Mouse (Mus musculus) lung, adult 2 months (tissue): Measurements from ENCODE around the gene Tmem212. TPM values are rescaled to one million over a fixed set of nuclear protein-coding genes. Genes with fewer than 3 reads are reported as not detected.

Experiments
- DNase-seq: peaks from one replicate; pipeline ENCODE4 v3.0.0; 2022
- H3K4me1 ChIP-seq: fragments of 200-500 bp; 2 replicates; pipeline ENCODE4 v1.6.1; 2011; ENCODE audit warnings: low read length; ENCODE audit not compliant: control insufficient read depth, insufficient read depth
- H3K4me3 ChIP-seq: fragments of 200-500 bp; replicated peaks from 2 replicates; pipeline ENCODE3; 2011; ENCODE audit warnings: low read depth, mild to moderate bottlenecking, control low read depth, low read length; ENCODE audit errors: extremely low read depth
- CTCF ChIP-seq: fragments of 200-500 bp; IDR thresholded peaks from 2 replicates; pipeline ENCODE4 v1.5.1; 2011; ENCODE audit warnings: mild to moderate bottlenecking, low read length, control low read depth; ENCODE audit not compliant: insufficient read depth
- POLR2A ChIP-seq: fragments of 200-500 bp; IDR thresholded peaks from 2 replicates; pipeline ENCODE4 v1.6.1; 2011; ENCODE audit warnings: low read depth, mild to moderate bottlenecking, control low read depth, low read length, borderline replicate concordance; ENCODE audit errors: extremely low read depth
- WGBS: fragments of 180-500 bp; shearing (Covaris S2); methylation state at CpG from one replicate; pipeline ENCODE4 v1.1.7; 2018; 5-methylcytosine and 5-hydroxymethylcytosine counted together
- polyA plus RNA-seq: library from polyadenylated mRNA; depleted of rRNA; stranded (reverse); fragments of >200 nt; gene quantifications from 2 replicates; pipeline ENCODE4 v1.2.3, GENCODE M21; 2012

Tmem212 gene
- polyA plus RNA-seq, 1 experiment, result 95.7 TPM

DNA sequence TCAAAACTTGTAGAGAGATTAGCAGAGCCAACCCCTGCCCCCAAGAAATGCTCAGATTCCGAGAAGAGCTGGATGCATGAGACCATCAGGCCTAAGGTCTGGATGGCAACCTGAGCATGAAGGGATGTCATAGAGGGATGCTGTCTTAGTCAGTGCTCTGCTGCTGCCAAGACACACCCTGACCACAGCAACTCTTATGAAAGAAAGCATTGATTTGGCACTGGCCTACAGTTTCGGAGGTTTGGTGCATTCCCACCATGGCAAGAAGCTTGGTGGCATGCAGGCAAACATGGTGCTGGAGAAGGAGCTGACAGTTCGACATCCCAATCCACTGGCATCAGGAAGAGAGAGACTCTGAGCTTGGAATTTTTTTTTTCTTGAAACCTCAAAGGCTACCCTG is 24.3 kb downstream of the Tmem212 start:
- TF ChIP-seq POLR2A (no peak), CTCF (no peak)
- Histone ChIP-seq H3K4me3 (no peak overlapping the region), H3K4me1 (no peaks in the 10 kb centered on the region)
- no peak for DNase-seq
- 77% methylated on average over 3 of the region's 3 CpGs for WGBS

DNA sequence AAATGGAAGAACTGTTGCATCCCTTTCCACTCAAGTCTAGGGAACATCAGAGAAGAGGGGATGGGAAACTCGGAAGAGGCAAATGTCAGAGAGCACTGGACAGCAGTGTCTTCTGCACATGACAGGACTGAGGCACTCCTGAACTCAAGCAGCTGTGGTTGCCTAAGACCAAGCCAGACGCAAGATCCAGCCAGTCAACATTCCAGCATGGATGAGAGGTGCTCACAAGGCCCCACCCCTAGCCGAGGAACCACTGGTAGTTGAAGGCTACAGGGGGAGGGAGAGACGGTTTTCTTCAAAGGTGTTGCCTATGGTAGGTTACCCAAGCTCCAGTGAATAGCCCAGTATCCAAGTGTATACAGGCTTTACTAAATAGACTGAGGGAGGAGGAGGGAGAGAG is 24.8 kb downstream of the Tmem212 start:
- DNase-seq, result peak; percentile 68
- H3K4me1 ChIP-seq, result no peaks in the 10 kb centered on the region
- no peak overlapping the region for H3K4me3 ChIP-seq
- 67% methylated on average over 4 of the region's 4 CpGs for WGBS
- TF ChIP-seq POLR2A (no peak), CTCF (no peak)

DNA sequence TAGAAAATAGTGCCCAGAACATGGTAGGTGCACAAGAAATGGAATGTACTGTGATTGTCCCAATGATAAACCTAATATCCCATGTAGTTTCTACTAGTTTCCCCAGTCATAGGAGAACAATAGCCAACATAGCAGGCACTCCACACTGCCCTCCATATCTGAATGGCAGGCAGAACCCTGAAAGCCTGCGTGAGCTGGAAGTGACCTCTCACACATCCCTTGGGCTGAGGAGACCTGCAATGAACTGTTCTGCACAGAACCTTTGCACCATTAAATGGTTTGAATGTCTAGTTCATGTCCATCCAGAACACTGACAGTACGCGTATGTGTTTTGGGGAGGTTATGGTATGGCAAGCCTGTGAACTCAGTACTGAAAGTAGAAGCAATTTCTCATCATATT is 27.5 kb downstream of the Tmem212 start:
- WGBS, result 95% methylated on average over 3 of the region's 3 CpGs

DNA sequence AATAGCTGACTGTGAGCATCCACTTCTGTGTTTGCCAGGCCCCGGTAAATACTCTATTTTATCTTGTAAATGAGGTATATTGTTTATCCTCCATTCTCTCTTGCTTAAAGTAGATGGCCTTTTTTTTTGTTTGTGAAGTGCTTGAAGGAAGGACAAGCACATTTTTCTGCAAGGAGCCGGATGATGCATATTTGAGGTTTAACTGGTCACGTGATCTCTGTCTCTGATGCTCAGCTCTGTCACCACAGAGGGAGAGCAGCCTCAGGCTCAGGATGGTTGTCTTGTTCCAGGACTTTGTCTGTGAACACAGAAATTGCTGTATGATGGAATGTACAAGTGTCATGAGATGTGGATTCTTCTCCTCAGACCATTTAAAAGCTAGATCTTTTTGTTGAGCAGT is 28.4 kb downstream of the Tmem212 start:
- DNase-seq, result no peak
- peaks cover 5% of the 10 kb centered on the region for H3K4me1 ChIP-seq
- no peak for TF ChIP-seq POLR2A
- TF ChIP-seq CTCF, result no peak
- WGBS, result 70% methylated on average over 3 of the region's 3 CpGs
- no peak overlapping the region for H3K4me3 ChIP-seq

More for the DNA sequence above, 27.5 kb downstream of the Tmem212 start:
- no peak for TF ChIP-seq CTCF
- DNase-seq, result no peak
- Histone ChIP-seq H3K4me3 (no peak overlapping the region), H3K4me1 (0 out of 2 replicates have a peak, but pooled peaks cover 2% of the 10 kb centered on the region)

DNA sequence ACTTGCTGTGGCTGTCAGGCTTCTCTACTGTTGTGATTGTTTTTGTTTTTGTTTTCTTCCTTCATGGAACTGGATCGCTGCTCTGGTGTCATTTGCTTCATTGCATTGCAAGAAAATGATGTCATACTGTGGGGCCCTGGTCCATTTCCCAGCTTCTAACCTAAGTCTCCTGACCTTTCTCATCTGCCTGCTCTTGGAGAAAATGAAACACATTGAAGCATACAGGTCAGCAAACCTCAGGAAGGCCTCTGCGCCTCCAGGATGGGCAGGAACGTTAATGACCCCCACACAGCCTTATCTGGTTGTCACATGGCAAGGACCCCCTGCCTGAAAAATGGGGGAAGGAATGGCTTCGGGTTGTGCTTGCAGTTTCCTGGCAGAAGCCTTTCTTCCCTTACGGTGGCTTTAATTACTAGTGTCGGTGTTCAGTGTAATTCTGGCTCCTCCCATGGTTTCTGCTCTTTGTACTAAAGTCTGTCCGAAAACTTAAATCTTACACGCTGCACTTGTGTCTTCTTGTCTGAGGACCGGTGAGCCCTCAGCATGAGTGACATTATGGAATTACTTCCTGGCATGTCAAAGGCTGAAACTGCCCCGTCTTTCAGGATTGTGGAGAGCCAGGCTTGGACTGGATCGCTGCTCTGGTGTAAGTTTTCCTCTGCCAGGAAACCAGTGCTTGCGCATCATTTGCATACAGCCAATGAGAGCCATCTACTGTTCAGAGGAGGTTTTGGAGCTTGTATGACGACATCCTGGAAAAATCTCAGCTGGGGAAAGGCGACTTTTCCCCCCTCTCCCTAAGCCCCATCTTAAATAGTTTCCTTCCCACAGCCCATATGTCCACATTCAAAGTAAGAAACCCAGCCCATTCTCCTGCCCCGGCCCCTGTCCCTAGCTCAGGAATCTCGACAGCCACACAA is 33.1 kb downstream of the Tmem212 start:
- 6% methylated on average over 16 of the region's 16 CpGs for WGBS
- TF ChIP-seq CTCF, result no peak
- TF ChIP-seq POLR2A, result peak; percentile 83
- Histone ChIP-seq H3K4me1 (peaks cover 14% of the 10 kb centered on the region), H3K4me3 (peak overlapping the region; percentile 52)
- peak; percentile 72 for DNase-seq

DNA sequence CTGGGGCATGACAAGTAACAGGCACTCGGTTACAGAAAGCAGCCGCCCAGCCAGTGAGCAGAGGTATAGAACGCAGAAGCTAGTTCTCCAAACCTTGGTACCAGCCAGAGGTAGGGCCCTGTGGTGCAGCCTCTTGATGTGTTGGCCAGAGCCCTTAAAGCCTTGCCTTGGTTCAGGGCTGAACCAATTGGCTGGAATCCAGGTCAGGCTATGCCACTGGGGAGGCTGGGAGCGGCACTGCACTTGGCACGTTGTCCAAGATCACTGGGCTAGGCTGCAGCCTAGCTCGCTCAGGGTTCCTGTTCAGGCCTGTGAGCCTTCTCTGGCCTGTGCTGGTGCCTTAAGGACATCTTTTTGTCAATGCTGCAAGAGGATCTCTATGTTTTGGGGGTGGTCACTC is 34.6 kb downstream of the Tmem212 start:
- peak; percentile 58 for DNase-seq

DNA sequence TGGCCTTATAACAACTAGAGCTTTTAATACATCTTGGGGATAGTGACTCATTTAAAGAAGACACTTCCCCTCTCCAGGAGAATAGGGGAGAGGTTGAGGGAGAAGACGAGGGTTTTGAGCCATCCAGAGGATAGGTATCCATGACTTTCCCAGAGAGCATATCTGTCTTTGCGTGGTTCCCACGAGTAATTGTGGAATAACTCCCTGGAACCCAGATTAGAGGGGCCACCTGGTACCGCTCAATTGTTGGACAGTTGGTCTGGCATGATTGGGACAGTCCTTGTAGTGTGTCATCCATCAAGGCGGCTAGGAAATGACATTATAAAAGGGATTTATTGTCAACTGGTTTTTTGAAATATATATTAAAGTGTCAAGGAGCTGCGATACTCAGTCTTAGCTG is 35.1 kb downstream of the Tmem212 start:
- Histone ChIP-seq H3K4me3 (no peak overlapping the region), H3K4me1 (peaks cover 14% of the 10 kb centered on the region)
- WGBS, result 91% methylated on average over 6 of the region's 6 CpGs
- TF ChIP-seq POLR2A, result no peak
- TF ChIP-seq CTCF, result no peak
- DNase-seq, result no peak

More for the DNA sequence above, 34.6 kb downstream of the Tmem212 start:
- TF ChIP-seq CTCF (no peak), POLR2A (no peak)
- no peak overlapping the region for H3K4me3 ChIP-seq
- WGBS, result 50% methylated on average over 6 of the region's 6 CpGs
- H3K4me1 ChIP-seq, result peaks cover 14% of the 10 kb centered on the region

DNA sequence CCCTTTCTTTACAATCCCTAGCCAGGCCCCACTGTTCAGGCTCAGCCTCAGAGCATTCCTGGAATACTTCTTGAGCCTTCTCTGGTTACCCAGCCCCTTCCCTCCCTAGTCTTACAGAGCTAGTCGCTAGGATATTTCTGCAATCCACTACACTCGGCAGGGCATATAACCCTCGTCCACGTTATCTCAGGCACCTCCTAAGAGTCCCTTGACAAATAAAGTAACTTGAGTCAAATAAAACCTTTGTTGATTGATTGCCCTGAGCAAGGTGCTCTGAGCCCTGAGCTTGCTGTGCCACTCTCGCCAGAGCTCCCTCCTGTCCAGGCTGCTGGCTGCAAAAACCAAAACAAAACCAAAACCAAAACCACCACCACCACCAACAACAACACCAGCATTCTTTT is 37.0 kb downstream of the Tmem212 start:
- TF ChIP-seq CTCF (no peak), POLR2A (no peak)
- peak; percentile 33 for DNase-seq
- Histone ChIP-seq H3K4me1 (peaks cover 14% of the 10 kb centered on the region), H3K4me3 (peak overlapping the region; percentile 62)
- WGBS, result 16% methylated on average over 5 of the region's 5 CpGs

DNA sequence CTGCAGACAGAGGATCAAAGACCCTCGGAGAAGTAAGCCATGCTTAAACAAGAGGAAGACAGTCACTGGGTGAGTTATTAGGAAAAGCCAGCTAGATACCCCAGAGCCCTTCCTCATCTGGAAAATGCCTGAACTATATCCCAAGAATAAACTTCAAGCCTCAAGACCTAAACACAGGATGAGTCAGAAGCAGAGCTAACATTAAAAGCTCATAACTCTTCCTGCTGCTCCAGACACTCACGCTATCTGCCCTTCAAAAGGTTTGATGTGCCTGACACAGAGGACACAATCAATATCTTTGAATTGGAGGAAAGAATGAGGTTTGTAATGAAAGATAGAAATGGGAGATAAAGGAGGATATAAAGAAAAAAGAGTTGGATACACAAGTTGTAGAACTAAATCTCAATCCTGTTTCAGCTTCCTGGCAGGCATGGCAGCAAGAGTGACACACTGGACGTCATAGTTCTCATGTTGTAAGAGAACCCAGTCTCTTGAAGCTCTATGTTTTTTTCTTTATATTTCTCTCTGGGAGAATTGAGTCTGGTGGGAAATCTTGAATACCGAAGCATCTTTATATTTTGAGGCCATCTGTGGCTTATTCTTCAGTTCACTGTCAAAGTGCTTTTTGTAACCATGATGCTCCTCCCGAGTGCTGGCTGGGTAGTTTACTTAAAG is 37.6 kb downstream of the Tmem212 start:
- TF ChIP-seq POLR2A, result no peak
- TF ChIP-seq CTCF, result no peak
- Histone ChIP-seq H3K4me1 (peaks cover 11% of the 10 kb centered on the region), H3K4me3 (no peak overlapping the region)
- WGBS, result 36% methylated on average over 5 of the region's 5 CpGs
- DNase-seq, result no peak

DNA sequence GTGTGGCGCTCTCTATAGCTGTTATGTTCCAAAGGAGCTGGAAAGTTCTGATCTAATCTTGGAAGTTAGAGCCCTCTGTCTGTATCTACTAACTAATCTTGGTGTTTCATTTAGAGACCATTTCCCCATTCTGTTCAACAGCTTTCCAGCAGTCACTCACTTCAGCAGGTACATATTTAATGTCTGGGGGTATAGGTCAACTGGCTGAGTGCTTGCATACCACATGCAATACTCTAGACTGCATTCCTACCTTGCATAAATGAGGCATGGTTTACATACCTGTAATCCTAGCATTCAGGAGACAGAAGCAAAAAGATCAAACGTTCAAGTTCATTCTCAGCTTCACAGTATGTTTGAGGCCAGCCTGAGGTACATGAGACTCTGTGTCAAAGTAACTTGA is 39.9 kb downstream of the Tmem212 start:
- no peak for TF ChIP-seq POLR2A
- no peak for TF ChIP-seq CTCF
- WGBS, result 80% methylated on average over 2 of the region's 2 CpGs
- no peak overlapping the region for H3K4me3 ChIP-seq
- DNase-seq, result no peak
- peaks cover 6% of the 10 kb centered on the region for H3K4me1 ChIP-seq
